Mouse (Mus musculus) forebrain, embryonic 11.5 days (tissue): ENCODE measurements at regions not wholly inside any gene's neighbourhood (a gene's known extent, or its start where the extent isn't known, plus 50 kb on each side); places are given as distances from the start of the nearest gene placed in this dataset.

Experiments used
- ATAC-seq: fragments of 200-750 bp; cut with Nextera tagmentation; replicated peaks from 2 replicates; pipeline ENCODE4 v1.8.0; 2017; ENCODE audit warnings: moderate TSS enrichment; ENCODE audit not compliant: low FRiP score
- DNase-seq: peaks from one replicate; pipeline ENCODE4 v3.0.0-alpha.2; 2017; ENCODE audit warnings: low spot score
- H3K27ac ChIP-seq: fragments of 300-500 bp; sonication (generic); 2 replicates; pipeline ENCODE4 v1.5.1; 2014; ENCODE audit warnings: low read depth, low read length
- H3K27me3 ChIP-seq: fragments of 300-500 bp; sonication (generic); 2 replicates; pipeline ENCODE4 v1.6.1; 2014; ENCODE audit warnings: mild to moderate bottlenecking, low read length, mixed read lengths; ENCODE audit not compliant: control insufficient read depth, insufficient read depth
- H3K36me3 ChIP-seq: fragments of 300-500 bp; sonication (generic); 2 replicates; pipeline ENCODE4 v1.6.1; 2014; ENCODE audit warnings: mild to moderate bottlenecking, low read length, moderate library complexity, mixed read lengths; ENCODE audit not compliant: control insufficient read depth, insufficient read depth
- H3K4me1 ChIP-seq: fragments of 300-500 bp; sonication (generic); replicated peaks from 2 replicates; pipeline ENCODE4 v1.6.1; 2014; ENCODE audit warnings: low read length, mixed read lengths; ENCODE audit not compliant: control insufficient read depth, insufficient read depth
- H3K4me2 ChIP-seq: fragments of 300-500 bp; sonication (generic); 2 replicates; pipeline ENCODE4 v1.6.1; 2014; ENCODE audit warnings: low read depth, mild to moderate bottlenecking, low read length, moderate library complexity, mixed read lengths; ENCODE audit not compliant: severe bottlenecking
- H3K4me3 ChIP-seq: fragments of 300-500 bp; sonication (generic); 2 replicates; pipeline ENCODE4 v1.5.1; 2014; ENCODE audit warnings: low read depth, low read length
- H3K9ac ChIP-seq: fragments of 300-500 bp; sonication (generic); 2 replicates; pipeline ENCODE4 v1.6.1; 2014; ENCODE audit warnings: low read length
- H3K9me3 ChIP-seq: fragments of 300-500 bp; sonication (generic); 2 replicates; pipeline ENCODE4 v1.6.1; 2016; ENCODE audit warnings: low read length, mixed read lengths; ENCODE audit not compliant: control insufficient read depth
- WGBS: fragments of 180-500 bp; shearing (Covaris S2); extraction: QIAGEN DNeasy Blood & Tissue Kit; methylation state at CpG from one replicate; pipeline ENCODE4 v1.1.7; 2014; 5-methylcytosine and 5-hydroxymethylcytosine counted together

GRCm38 (mm10) chr1:137695751-137696150 lies 479.8 kb downstream of the Ptprc start:
- WGBS: 68% methylated on average over 3 of the region's 3 CpGs
- H3K9me3 ChIP-seq: no peaks in the 10 kb centered on the region
- no peak overlapping the region for H3K4me2 ChIP-seq
- H3K9ac ChIP-seq: no peak overlapping the region
- DNase-seq (no peak), ATAC-seq (no peak)
- H3K4me3 ChIP-seq: no peak overlapping the region
- H3K27me3 ChIP-seq: no peaks in the 10 kb centered on the region
- H3K4me1 ChIP-seq: 0 out of 2 replicates have a peak, but pooled peaks cover 4% of the 10 kb centered on the region
- no peaks in the 10 kb centered on the region for H3K36me3 ChIP-seq
- no peak overlapping the region for H3K27ac ChIP-seq

GRCm38 (mm10) chr1:137692525-137692924 lies 483.0 kb downstream of the Ptprc start:
- DNase-seq (no peak), ATAC-seq (no peak)
- 73% methylated on average over 2 of the region's 2 CpGs for WGBS

GRCm38 (mm10) chr1:137690860-137691595 lies 484.5 kb downstream of the Ptprc start:
- H3K27me3 ChIP-seq: no peaks in the 10 kb centered on the region
- no peaks in the 10 kb centered on the region for H3K36me3 ChIP-seq
- no peaks in the 10 kb centered on the region for H3K4me1 ChIP-seq
- H3K9ac ChIP-seq: no peak overlapping the region
- H3K4me2 ChIP-seq: no peak overlapping the region
- H3K27ac ChIP-seq: no peak overlapping the region
- DNase-seq (no peak), ATAC-seq (no peak)
- H3K9me3 ChIP-seq: no peaks in the 10 kb centered on the region
- 87% methylated on average over 9 of the region's 9 CpGs for WGBS
- no peak overlapping the region for H3K4me3 ChIP-seq

More at GRCm38 (mm10) chr1:137692525-137692924, 483.0 kb downstream of the Ptprc start:
- no peak overlapping the region for H3K9ac ChIP-seq
- 0 out of 2 replicates have a peak, but pooled peaks cover 4% of the 10 kb centered on the region for H3K4me1 ChIP-seq
- H3K27me3 ChIP-seq: no peaks in the 10 kb centered on the region
- no peak overlapping the region for H3K4me2 ChIP-seq
- no peaks in the 10 kb centered on the region for H3K36me3 ChIP-seq
- H3K27ac ChIP-seq: no peak overlapping the region
- no peak overlapping the region for H3K4me3 ChIP-seq
- H3K9me3 ChIP-seq: no peaks in the 10 kb centered on the region

GRCm38 (mm10) chr1:137670650-137671049 lies 504.9 kb downstream of the Ptprc start:
- Histone ChIP-seq H3K4me1 (no peaks in the 10 kb centered on the region), H3K36me3 (no peaks in the 10 kb centered on the region), H3K4me3 (no peak overlapping the region), H3K4me2 (no peak overlapping the region), H3K27ac (no peak overlapping the region), H3K9ac (no peak overlapping the region), H3K9me3 (no peaks in the 10 kb centered on the region), H3K27me3 (no peaks in the 10 kb centered on the region)
- DNase-seq (no peak), ATAC-seq (no peak)
- 93% methylated on average over 5 of the region's 5 CpGs for WGBS

- DNase-seq: no peak
- no peak for ATAC-seq
- no peak overlapping the region for H3K4me3 ChIP-seq
- H3K9me3 ChIP-seq: no peaks in the 10 kb centered on the region
- no peak overlapping the region for H3K27ac ChIP-seq
- WGBS: 87% methylated on average over 3 of the region's 3 CpGs
- no peaks in the 10 kb centered on the region for H3K27me3 ChIP-seq
- no peaks in the 10 kb centered on the region for H3K4me1 ChIP-seq
- no peaks in the 10 kb centered on the region for H3K36me3 ChIP-seq
- no peak overlapping the region for H3K9ac ChIP-seq
- H3K4me2 ChIP-seq: no peak overlapping the region
Observed at GRCm38 (mm10) chr1:137669849-137670248, 505.7 kb downstream of the Ptprc start.

GRCm38 (mm10) chr1:137658141-137658540 lies 517.4 kb downstream of the Ptprc start:
- DNase-seq (no peak), ATAC-seq (no peak)
- no peaks in the 10 kb centered on the region for H3K36me3 ChIP-seq
- H3K9ac ChIP-seq: no peak overlapping the region
- H3K27me3 ChIP-seq: no peaks in the 10 kb centered on the region
- WGBS: 92% methylated on average over 1 of the region's 1 CpGs
- H3K4me2 ChIP-seq: no peak overlapping the region
- no peaks in the 10 kb centered on the region for H3K9me3 ChIP-seq
- H3K27ac ChIP-seq: no peak overlapping the region
- H3K4me1 ChIP-seq: 0 out of 2 replicates have a peak, but pooled peaks cover 5% of the 10 kb centered on the region
- H3K4me3 ChIP-seq: no peak overlapping the region

- DNase-seq (peak; percentile 69), ATAC-seq (peak; percentile 94)
- H3K4me2 ChIP-seq: peak overlapping the region; percentile 31; the same call in 1 of the 2 replicates
- 18% methylated on average over 6 of the region's 6 CpGs for WGBS
- H3K27me3 ChIP-seq: no peaks in the 10 kb centered on the region
- H3K27ac ChIP-seq: peak overlapping the region; percentile 74; the same call in 1 of the 2 replicates
- H3K9ac ChIP-seq: peak overlapping the region; percentile 3; the same call in 1 of the 2 replicates
- no peak overlapping the region for H3K4me3 ChIP-seq
- H3K9me3 ChIP-seq: no peaks in the 10 kb centered on the region
- H3K4me1 ChIP-seq: 0 out of 2 replicates have a peak, but pooled peaks cover 5% of the 10 kb centered on the region
- no peaks in the 10 kb centered on the region for H3K36me3 ChIP-seq
Observed at GRCm38 (mm10) chr1:137656900-137657458, 518.5 kb downstream of the Ptprc start.

GRCm38 (mm10) chr1:137654171-137654570 lies 521.3 kb downstream of the Ptprc start:
- Histone ChIP-seq H3K27me3 (no peaks in the 10 kb centered on the region), H3K9ac (no peak overlapping the region), H3K4me3 (no peak overlapping the region), H3K36me3 (no peaks in the 10 kb centered on the region), H3K27ac (no peak overlapping the region), H3K4me1 (0 out of 2 replicates have a peak, but pooled peaks cover 5% of the 10 kb centered on the region), H3K4me2 (no peak overlapping the region), H3K9me3 (no peaks in the 10 kb centered on the region)
- ATAC-seq (no peak), DNase-seq (no peak)
- WGBS: 44% methylated on average over 4 of the region's 4 CpGs
